In genomic region chr12:86798773-86799540, GRCm38 (mm10) we compare ENCODE assay signal across 7 mouse cellular contexts.
DNase-seq lines count a peak whose midpoint lies in the region; ATAC-seq and TF ChIP-seq lines count a peak whose summit lies in the region.

No protein-coding gene starts in this region.

- ATAC-seq in limb, embryonic 11.5 days (ENCODE audit: insufficient number of reproducible peaks, low FRiP score, low TSS enrichment, low read depth) = no peak
- no peak for ATAC-seq in stomach, embryonic 14.5 days (ENCODE audit: insufficient number of reproducible peaks, insufficient read depth, low FRiP score, low read depth)

- no peak overlapping the region for H3K9ac ChIP-seq in limb, embryonic 11.5 days (ENCODE audit: low read length)
- H3K9ac ChIP-seq in stomach, embryonic 14.5 days (replicated peaks; ENCODE audit: low read depth, low read length) = no peak overlapping the region

- no peaks in the 10 kb centered on the region for H3K9me3 ChIP-seq in limb, embryonic 11.5 days (ENCODE audit: control insufficient read depth, low read length)
- H3K9me3 ChIP-seq in stomach, embryonic 14.5 days (ENCODE audit: control insufficient read depth, low read depth, low read length) = no peaks in the 10 kb centered on the region

- no peaks in the 10 kb centered on the region for H3K36me3 ChIP-seq in limb, embryonic 11.5 days (ENCODE audit: control insufficient read depth, insufficient read depth, low read length)
- no peaks in the 10 kb centered on the region for H3K36me3 ChIP-seq in myocyte (ENCODE audit: control insufficient read depth, insufficient read depth)
- H3K36me3 ChIP-seq in stomach, embryonic 14.5 days (ENCODE audit: control insufficient read depth, insufficient read depth, low read length) = no peaks in the 10 kb centered on the region

- H3K27ac ChIP-seq in limb, embryonic 11.5 days (replicated peaks; ENCODE audit: low read depth, low read length) = peak overlapping the region; percentile 31; the same call in 1 of the 2 replicates
- peak overlapping the region; percentile 53; the same call in 1 of the 2 replicates for H3K27ac ChIP-seq in stomach, embryonic 14.5 days (ENCODE audit: low read length)

- no peaks in the 10 kb centered on the region for H3K79me2 ChIP-seq in myocyte (ENCODE audit: control insufficient read depth, insufficient read depth)

- DNase-seq in adrenal gland, adult 8-10 months = peak; percentile 78
- DNase-seq in embryo, embryonic 11 days = peak; percentile 91
- DNase-seq in gastrocnemius, postnatal 4 days (ENCODE audit: low spot score in 2 of 2) = peak; percentile 75 to 87
- DNase-seq in kidney, adult 18-20 months = peak; percentile 94
- peak; percentile 97 for DNase-seq in limb, embryonic 11.5 days (ENCODE audit: low spot score)

- H3K4me2 ChIP-seq in limb, embryonic 11.5 days (ENCODE audit: low read depth, severe bottlenecking) = no peak overlapping the region
- peak overlapping the region; percentile 100 for H3K4me2 ChIP-seq in myocyte (ENCODE audit: low read depth)
- no peak overlapping the region for H3K4me2 ChIP-seq in stomach, embryonic 14.5 days (replicated peaks; ENCODE audit: low read depth, low read length)

- no peak overlapping the region for H3ac ChIP-seq in myocyte (ENCODE audit: control insufficient read depth, insufficient read length)

- no peak overlapping the region for H3K4me3 ChIP-seq in limb, embryonic 11.5 days (ENCODE audit: low read depth, low read length)
- H3K4me3 ChIP-seq in myocyte = peak overlapping the region; percentile 26
- no peak overlapping the region for H3K4me3 ChIP-seq in stomach, embryonic 14.5 days (ENCODE audit: low read depth, low read length)

- WGBS in limb, embryonic 11.5 days = 25% methylated on average over 14 of the region's 14 CpGs
- WGBS in stomach, embryonic 14.5 days = 22% methylated on average over 14 of the region's 14 CpGs

- TF ChIP-seq POLR2A in myocyte (IDR thresholded peaks at IDR 0.05; ENCODE audit: insufficient read length, low read depth) = peak; percentile 43

- H3K27me3 ChIP-seq in limb, embryonic 11.5 days (ENCODE audit: control insufficient read depth, insufficient read depth, low read length) = no peaks in the 10 kb centered on the region
- no peaks in the 10 kb centered on the region for H3K27me3 ChIP-seq in myocyte (ENCODE audit: control insufficient read depth, insufficient read depth, insufficient read length)
- no peaks in the 10 kb centered on the region for H3K27me3 ChIP-seq in stomach, embryonic 14.5 days (ENCODE audit: control insufficient read depth, insufficient read depth, low read length)

- peaks cover 36% of the 10 kb centered on the region for H3K4me1 ChIP-seq in limb, embryonic 11.5 days (ENCODE audit: control insufficient read depth, insufficient read depth, low read length)
- H3K4me1 ChIP-seq in stomach, embryonic 14.5 days (ENCODE audit: control insufficient read depth, insufficient read depth, low read length) = peaks cover 47% of the 10 kb centered on the region

TF ChIP-seq in myocyte, 11 proteins besides CTCF, POLR2A, EP300 and RAD21:
- no peak for TF ChIP-seq TCF12 (IDR thresholded peaks at IDR 0.05; ENCODE audit: insufficient read depth, poor library complexity, severe bottlenecking)
- peak; percentile 40 for TF ChIP-seq POLR2AphosphoS2 (IDR thresholded peaks at IDR 0.05; ENCODE audit: insufficient read length, low read depth)
- no peak for TF ChIP-seq CEBPB (IDR thresholded peaks at IDR 0.05; ENCODE audit: insufficient read depth, poor library complexity, severe bottlenecking)
- TF ChIP-seq MYOG (IDR thresholded peaks at IDR 0.05; ENCODE audit: control insufficient read depth in 1 of 3, insufficient read depth in 1 of 3, insufficient read length in 2 of 3, low read depth in 2 of 3) = peak in 1 of 3 experiments; percentile 16
- no peak for TF ChIP-seq USF1 (IDR thresholded peaks at IDR 0.05; ENCODE audit: low read depth)
- TF ChIP-seq REST (IDR thresholded peaks at IDR 0.05; ENCODE audit: insufficient read depth, insufficient read length) = no peak
- TF ChIP-seq TCF3 (IDR thresholded peaks at IDR 0.05; ENCODE audit: insufficient read length, low read depth) = no peak
- peak; percentile 29 for TF ChIP-seq SRF (IDR thresholded peaks at IDR 0.05; ENCODE audit: control insufficient read depth, insufficient read length, low read depth)
- no peak for TF ChIP-seq E2F4 (IDR thresholded peaks at IDR 0.05; ENCODE audit: insufficient read depth)
- TF ChIP-seq MYOD1 (IDR thresholded peaks at IDR 0.05; ENCODE audit: control insufficient read depth in 1 of 3, insufficient read length in 2 of 3, low read depth in 2 of 3) = peak in 2 of 3 experiments; percentile 6 to 53
- no peak for TF ChIP-seq MAX (IDR thresholded peaks at IDR 0.05; ENCODE audit: low read depth)
